Mouse (Mus musculus) layer of hippocampus, postnatal 14 days (tissue): ENCODE results near the gene Zbtb6. TPM values are rescaled to one million over a fixed set of nuclear protein-coding genes. Genes with fewer than 3 reads are reported as not detected.

Experiments used
- DNase-seq, 2 experiments: peaks; one replicate each; pipeline ENCODE4 v3.0.0; 2021 to 2022; ENCODE audit warnings: low spot score in 2 of 2, mixed read lengths in 1 of 2
- long read RNA-seq, 2 experiments: library from polyadenylated mRNA; stranded (forward); transcript quantifications; one replicate each; pipeline ENCODE4 v2.0.0; 2021
- total RNA-seq, 2 experiments: library from RNA; stranded (reverse); gene quantifications; 2 replicates each; pipeline ENCODE4 v1.2.3; 2021

Zbtb6 gene
- total RNA-seq = 10 to 100 TPM; 13.2 to 14.5 TPM
- long read RNA-seq, experiment 1 = 0 reads
- long read RNA-seq, experiment 2, partial matches to known transcripts = 0 of 2 reads
- long read RNA-seq, experiment 2, other reads (novel, unspliced or antisense) = 2 of 2 reads

DNA sequence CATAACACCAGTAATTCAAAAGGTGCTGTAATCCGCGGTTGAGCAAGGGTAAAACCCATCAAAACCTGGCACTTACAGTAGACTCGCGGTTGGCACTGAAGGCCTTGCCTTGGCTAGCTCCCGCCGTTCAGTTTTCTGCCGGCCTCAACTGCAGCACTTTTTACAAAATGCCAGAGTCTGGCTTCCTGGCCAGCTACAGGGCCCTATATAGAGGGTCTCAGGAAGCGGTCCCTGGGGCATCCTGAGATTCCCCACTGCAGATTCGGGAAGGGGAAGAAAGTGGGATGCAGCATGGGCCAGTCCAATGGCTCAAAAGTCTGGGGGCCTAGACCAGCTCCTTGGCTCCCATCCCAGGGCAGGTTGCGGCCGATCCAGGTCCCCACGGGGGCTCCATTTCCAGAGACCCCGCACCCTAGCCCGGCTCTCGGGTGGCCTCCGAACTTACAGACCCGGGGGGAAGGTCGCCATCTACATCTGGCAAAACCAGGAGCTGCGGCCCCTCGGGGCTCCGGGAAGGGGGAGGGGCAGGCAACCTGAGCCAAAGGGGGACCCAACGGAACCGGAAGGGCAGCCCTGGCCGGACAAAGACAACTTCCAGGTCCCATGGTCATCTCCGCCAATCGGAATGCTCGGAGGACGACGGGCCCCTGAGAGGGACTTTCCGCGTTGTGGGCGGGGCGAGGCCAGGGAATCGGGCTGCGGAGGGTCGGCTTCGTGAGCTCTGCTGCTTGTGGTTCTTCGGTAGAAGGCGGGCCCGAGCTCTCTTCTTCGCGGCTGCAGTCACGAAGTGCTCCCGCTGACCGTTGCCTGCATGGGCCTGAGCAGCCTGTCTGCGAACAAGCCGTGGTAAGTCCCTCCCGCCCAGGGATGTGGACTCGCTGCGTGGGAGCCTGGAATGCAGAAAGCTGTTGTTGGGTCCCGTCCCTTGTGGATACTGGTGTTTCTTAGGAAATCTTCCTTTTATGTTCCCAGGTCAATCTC is at the start of gene Zbtb6, which contains the start of the genes Zbtb26 and Rabgap1:
Zbtb6 (minus strand) TSS at position 561 of the 981 bp plus-strand sequence.
Zbtb26 (minus strand) TSS at position 525 of the 981 bp plus-strand sequence.
Rabgap1 (plus strand) TSS at position 669 of the 981 bp plus-strand sequence.
- DNase-seq = peak; percentile 93 to 97

DNA sequence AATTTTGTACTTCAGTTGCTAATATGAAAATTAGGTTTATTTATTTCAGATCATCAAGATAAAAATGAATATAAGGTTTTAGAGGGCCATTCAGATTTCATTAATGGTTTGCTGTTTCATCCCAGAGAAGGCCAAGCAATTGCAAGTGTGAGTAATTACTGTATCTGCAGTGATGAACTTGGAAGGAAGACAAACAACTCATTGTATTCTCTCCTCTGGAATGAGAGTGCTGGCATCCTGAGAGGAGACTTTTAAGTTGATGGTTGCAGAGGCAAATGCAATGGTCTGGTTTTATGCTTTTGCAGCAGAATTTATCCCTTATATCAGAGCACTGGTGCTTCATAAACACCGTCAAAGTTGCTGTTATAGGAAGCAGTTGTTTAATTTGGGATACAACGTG is 46.0 kb upstream of the Zbtb6 start:
- no peak for DNase-seq

DNA sequence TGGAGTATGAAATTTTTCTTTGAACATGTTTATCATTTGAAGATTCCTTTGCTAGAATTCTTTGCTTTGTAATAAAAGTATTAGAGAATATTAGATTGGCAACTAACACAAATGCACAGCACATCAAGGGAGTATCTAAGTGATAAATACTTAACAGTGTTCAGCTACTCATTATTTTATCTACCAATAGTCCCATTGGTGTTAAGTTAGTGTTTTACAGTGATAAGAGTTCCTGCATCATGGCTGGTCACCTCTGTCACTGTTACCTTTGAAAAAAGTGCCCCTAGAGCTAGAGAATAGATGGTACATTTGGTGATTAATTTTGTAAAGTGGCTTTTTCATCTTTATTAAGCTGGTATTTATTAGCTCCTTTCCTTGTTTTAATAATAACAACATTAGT is 43.4 kb upstream of the Zbtb6 start:
- DNase-seq = no peak

DNA sequence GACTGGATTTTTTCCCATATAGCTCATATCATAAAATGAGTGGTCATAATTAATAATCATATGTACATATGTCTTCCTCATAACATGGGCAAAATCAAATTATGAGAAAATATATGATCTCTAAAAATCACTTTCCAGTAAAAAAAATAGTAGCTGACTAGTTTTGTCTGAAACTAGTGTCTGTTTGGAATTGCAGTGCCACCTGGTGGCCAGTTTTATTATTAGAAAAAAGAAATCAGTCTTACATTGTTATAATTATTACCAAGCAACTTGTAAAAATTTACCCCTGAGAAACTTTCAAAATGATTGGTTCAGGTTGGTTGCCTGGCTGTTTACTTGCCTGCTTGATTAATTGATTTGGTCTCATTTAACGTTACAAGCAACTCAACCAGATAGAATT is 42.4 kb upstream of the Zbtb6 start:
- DNase-seq = peak in 1 of 2 experiments; percentile 70

DNA sequence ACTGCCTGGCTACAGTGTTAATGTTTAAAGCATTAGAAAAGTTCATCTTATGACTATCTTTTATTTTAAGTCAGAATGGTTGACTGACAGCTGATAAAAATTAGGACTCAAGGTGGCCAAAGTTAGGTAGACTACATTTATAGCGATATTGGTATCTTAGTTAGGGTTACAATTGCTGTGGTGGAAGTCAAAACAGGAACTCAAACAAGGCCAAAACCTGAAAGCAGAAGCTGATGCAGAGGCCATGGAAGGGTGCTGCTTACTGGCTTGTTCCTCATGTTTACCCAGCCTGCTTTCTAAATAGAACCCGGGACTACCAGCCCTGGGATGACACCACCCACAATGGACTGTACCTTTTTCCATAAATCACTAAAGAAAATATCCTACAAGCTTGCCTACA is 41.2 kb upstream of the Zbtb6 start:
- no peak for DNase-seq

DNA sequence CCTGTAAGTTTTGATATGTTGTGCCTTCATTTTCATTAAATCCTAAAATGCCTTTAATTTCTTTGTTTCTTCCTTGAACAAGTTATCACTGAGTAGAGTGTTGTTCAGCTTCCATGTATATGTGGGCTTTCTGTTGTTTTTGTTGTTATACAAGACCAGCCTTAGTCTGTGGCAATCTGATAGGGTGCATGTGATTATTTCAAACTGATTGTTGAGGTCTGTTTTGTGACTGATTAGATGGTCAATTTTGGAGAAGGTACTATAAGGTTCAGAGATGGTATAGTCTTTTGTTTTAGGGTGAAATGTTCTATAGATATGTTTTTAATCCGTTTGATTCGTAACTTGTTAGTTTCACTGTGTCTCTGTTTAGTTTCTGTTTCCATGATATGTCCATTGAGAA is 37.1 kb upstream of the Zbtb6 start:
- DNase-seq = no peak

DNA sequence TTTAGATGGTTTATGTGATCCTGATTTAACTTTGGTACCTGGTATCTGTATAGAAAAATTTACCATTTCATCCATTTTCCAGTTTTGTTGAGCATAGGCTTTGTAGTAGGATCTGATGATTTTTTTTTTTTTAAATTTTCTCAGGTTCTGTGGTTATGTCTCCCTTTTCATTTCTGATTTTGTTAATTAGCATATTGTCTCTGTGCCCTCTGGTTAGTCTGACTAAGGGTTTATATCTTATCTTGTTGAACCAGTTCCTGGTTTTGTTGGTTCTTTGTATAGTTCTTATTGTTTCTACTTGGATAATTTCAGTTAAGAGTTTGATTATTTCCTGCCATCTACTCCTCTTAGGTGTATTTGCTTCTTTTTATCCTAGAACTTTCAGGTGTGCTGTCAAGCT is 36.6 kb upstream of the Zbtb6 start:
- no peak for DNase-seq

DNA sequence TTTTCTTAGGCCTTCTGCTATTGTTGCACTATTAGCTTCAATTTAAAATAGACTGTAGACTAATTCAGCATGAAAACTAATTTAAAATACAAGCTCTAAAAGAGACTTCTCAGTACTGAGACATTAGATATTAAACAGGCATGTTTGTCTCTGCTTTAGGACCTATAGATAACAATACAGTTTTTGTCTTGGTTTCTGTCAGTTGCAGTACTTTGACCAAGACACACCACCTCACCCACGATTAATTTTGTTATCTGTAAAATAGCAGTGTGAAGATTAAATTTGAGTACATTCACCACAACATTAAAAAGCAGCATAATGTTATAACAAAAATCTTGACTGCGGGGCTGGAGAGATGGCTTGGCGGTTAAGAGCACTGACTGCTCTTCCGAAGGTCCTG is 23.3 kb upstream of the Zbtb6 start:
- no peak for DNase-seq

DNA sequence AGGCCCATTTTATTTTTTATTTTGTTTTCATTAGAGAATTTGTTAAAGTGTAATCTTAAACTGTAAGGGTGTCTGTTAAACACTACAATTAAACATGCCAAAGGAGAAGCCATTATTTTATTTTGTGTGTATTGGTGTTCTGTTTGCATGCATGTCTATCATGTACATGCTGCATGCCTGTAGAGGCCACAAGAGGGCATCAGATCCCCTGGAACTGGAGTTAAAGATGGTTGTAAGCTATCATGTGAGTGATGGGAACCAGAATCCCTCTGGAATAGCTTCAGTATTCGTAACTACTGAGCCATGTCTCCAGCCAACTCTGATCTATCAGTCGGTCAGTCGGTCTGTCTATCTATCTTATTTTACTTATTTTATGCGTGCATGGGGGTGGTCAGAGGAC is 17.7 kb upstream of the Zbtb6 start:
- no peak for DNase-seq

DNA sequence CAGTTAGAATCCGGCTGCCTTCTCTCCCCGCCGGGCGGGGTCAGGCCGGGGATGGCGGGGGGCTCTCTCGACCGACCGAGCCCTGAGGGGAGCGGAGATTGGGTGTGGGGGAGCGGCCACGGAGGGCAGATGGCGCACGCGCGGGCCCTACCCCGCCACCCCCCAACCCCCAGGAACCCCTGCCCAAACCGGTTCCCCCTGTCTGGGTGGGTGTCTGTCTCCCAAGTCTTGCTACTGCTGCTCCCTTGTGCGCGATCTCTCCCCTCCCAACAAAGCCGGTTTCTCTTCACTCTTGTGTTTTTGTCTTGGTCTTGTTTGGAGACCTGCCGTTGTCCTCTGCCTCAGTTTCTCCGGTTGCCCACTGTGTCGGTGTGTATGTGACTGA is 9.4 kb upstream of the Zbtb6 start:
- no peak for DNase-seq

DNA sequence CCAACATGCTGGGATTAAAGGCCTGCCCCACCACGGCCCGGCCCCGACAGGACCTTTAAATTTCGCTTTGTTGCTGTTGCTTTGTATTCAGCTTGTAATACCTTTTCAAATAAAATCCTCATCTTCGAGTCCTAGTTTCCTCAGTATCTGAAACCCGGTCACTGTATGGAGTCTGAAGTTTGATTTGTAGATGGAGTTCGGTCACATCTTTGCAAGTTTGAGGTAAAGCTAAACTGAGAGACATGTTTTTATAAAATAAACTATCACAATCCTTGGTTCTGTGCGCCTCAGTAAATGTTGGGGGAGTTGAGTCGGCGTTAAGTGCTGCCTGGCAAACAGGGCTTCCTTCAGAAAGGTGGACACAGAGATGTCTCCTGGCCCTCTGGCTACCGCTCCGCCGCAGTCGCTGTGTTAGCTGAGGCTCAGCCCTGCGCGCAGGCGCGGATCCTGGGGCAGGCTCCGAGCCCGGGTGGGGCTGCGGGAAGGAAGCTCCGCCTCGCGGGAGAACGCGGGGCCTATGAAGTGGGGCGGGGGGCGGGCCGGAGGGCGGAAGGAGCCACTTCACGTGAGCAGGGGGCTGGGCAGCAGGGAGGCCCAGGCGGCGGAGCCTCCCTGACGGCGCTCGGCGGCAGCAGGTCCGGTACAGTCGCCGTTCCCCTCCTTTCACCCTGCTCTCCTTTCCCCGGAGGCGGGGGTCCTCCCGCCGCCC is 8.8 kb upstream of the Zbtb6 start:
- peak; percentile 87 to 94 for DNase-seq

DNA sequence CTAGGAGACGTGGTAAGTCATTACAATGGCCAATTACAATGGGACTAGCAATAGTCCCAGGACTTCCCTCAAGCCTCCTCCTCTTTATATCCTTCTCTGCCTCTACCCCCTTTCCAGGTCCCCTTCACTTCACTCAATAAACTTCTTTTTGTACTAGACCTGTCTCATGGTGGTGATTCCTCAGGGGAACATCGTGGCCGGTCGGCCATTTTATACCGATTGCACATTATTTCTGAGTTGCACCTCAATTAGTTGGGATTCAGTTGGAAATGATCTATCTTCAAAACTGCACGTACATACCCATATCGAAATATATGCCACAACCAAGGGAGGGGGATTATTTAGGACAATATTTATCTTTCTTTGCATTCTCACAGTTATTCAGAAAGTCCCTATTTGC is 11.4 kb downstream of the Zbtb6 start:
- no peak for DNase-seq

DNA sequence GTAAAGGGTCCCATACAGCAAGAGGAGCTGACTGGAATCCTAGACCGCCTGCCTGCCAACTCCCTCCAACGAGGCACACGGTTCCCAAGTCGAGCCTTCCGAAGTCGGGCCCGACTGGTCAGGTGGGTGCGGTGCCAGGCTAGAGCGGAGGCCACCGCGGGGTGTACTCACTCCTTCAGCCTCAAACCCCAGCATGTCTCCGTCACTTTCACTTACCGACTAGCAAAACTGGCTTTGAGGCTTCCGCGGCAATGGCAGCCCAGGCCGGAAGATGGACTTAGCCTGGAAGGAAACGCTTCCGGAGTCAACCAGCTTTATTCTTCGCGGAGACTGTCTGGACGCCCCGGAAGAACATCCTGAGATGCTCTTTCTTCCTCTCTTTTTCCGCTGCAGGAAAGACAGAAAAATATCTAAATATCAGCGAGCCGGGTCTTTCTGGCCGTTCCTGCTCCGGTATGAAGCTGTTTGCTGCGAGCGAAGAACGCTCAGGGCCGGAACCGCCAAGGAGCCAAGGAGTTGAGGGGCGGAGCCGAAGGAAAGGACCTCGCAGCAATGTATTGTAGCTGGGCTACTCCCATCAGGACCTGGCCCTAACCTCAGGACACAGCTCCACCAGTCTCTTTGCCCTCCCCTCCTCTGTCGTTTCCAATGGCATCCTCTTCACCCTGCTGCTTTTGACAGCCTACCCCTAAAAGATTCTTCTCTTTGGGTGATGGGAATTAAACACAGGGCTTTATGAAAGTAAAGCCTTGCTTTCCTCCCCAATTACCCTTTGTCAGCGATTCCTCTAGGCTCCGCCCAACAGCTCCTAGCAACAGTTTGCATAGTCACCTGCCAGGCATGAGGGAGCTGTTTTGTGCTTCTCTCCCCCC is 12.1 kb downstream of the Zbtb6 start:
- peak; percentile 79 to 93 for DNase-seq

DNA sequence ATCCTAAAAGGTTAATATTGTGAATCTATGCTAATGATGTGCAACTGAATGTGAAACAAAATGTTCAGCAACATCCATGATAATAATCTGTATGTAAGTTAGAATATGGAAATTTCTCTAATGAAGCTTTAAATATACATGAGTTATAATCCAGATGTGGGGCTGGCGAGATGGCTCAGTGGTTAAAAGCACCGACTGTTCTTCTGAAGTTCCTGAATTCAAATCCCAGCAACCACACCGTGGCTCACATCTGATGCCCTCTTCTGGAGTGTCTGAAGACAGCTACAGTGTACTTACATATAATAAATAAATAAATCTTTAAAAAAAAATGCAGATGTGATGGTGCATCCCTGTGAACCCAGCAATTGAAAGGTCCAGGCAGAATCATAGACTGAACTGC is 19.3 kb downstream of the Zbtb6 start:
- DNase-seq = no peak

DNA sequence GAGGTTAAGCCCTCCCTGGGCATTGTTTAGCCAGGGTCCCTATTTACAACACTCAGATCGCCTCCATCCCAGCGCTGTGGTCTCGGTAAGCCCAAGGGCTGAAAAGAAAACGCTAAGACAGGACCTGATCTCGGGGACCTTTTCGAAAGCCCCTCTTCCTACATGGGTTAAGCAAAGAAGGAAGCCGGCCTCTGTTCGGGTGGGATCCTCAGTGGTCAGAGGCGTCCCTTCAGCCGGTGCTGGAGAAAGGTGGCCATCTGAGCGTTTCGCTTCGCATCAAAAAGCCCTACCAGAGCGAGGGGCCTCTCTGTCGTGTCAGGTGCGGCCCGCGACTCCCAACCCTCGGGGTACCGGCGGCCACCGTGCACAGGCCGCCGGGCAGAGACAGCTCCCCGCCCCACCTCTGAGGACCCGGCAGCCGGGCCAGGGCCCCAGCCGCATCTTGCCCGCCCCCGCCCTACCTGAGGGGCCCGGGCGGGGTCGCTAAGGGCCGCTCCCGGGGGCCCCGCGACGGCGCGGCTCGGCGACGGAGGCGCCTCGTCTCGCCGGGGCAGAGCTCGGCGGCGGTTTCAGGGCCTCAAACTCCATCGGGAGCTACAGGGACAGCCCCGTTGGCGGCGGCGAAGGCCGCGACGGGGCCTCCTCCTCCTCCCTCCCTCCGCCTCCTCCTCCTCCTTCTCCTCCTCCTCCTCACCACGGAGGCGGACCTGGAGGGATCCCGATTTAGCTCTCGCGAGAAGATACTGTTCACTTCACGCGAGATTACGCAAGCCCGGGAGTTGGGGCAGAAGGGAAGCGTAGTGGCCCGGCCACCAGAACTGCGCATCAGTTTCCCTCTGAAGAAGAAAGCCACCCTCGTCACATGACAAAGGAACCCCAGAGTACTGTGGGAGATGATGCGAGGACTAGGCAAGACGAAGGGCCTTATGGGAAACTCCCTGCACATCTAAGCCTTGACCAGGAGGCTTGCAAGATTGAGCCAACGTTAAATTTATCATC is 20.4 kb downstream of the Zbtb6 start, which contains the start of gene Rc3h2:
Rc3h2 (minus strand) TSS at position 598 of the 999 bp plus-strand sequence.
- peak; percentile 94 to 98 for DNase-seq

DNA sequence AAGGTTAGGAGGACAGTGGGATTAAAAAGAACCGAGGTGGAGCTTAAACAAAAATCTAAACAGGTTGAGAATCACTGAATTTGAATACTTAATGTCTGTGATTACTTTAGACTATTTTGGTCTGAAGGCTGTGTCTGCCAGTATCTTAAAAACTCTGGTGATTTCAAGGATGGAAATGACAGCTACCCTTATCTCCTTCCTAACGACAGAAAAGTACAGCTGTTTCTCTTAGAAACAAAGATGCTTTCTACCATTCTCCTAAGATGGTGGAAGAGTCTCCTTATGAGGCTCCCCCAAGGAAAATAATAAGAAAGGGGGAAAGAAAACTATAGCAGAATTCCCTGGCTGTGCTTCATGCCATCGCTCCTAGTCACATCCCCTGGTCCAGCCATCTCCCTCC is 21.1 kb downstream of the Zbtb6 start:
- DNase-seq = no peak

DNA sequence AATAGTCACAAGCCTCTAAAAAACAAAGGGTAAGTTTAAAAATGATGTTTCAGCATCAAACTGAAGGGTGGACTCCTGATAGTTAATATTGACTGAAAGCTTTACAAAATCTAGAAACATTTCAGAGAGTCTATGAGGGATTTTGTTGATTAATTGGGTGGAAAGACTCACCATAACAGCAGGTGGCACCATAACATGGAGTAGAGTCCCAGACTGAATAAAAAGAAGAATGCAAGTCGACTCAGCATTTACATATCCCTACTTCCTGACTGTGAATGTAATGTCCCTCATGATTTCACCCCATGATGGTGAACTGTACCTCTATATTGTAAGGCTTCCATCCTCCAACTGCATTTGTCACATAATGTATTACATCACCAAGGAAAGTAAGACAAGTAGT is 47.4 kb downstream of the Zbtb6 start:
- DNase-seq = no peak

DNA sequence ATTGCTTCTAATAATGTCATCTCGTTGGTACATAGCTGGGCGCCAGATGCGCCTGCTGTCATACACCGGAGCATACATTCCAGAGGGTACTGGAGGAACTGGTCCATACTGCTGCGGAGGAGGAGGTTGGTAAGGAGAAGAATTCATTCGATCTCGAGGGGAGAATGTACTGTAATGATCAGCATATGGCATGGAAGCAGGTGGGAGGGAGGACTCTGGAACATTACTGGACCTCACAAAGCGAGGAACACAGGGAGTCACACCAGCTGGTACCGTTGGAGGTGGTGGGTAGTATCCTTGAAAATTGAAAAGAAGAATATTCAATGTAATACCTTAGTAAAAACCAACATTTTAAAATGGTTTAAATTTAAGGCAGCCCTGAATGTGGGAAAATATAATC is 60.0 kb downstream of the Zbtb6 start:
- peak in 1 of 2 experiments; percentile 37 for DNase-seq

DNA sequence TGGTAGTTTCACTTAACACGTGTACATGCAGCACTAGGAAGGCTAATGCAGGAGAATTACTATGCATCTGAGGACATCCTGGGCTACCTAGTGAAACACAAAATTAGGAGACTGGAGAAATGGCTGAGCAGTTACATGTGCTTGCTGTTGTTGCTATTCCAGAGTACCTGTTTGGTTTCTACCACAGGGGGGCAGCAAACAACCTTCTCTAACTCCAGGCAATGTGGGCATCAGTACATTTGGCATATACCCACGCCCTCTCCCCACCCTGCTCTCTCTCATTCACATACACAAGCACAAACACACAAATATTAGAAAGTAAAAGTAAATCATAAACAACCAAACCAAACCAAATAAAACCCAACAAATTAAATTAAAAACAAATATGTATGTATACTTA is 62.8 kb downstream of the Zbtb6 start:
- DNase-seq = peak; percentile 32 to 71

DNA sequence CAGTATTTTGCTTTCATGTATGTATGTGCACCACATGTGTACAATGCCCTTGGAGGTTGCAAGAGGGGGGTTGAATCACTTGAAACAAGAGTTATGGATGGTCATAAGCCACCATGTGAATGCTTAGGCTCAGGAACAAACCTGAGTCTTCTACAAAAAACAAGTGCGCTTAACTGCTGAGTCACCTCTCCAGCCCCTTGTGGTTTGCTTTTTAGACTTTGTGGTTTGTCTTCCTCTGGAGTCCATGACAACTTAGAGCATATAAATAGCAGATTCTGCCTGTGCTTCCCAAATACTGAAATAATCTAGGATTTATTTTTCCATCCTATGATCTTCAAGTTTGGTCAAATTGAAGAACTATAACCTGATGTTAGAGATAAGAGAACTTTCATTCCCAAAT is 67.0 kb downstream of the Zbtb6 start:
- no peak for DNase-seq
